Mouse (Mus musculus) fat pad, adult 2 months (tissue): ENCODE measurements at regions not wholly inside any gene's neighbourhood (a gene's known extent, or its start where the extent isn't known, plus 50 kb on each side); places are given as distances from the start of the nearest gene placed in this dataset.

Experiments
- DNase-seq: peaks from one replicate; pipeline ENCODE4 v3.0.0-alpha.2; 2011; ENCODE audit warnings: low read depth, low spot score; ENCODE audit errors: extremely low read depth

GRCm38 (mm10) chr5:64634721-64635120 lies 168.5 kb upstream of the Klf3 start:
- DNase-seq = no peak

- DNase-seq = no peak
Measured at GRCm38 (mm10) chr5:64636301-64636700, 166.9 kb upstream of the Klf3 start.

GRCm38 (mm10) chr5:64643584-64643983 lies 159.6 kb upstream of the Klf3 start:
- DNase-seq = no peak

GRCm38 (mm10) chr5:64647417-64648125 lies 155.6 kb upstream of the Klf3 start:
- no peak for DNase-seq

GRCm38 (mm10) chr5:64648492-64648891 lies 154.7 kb upstream of the Klf3 start:
- DNase-seq = no peak

GRCm38 (mm10) chr5:64651407-64651806 lies 151.8 kb upstream of the Klf3 start:
- DNase-seq = no peak

- no peak for DNase-seq
Measured at GRCm38 (mm10) chr5:64653764-64654163, 149.4 kb upstream of the Klf3 start.

GRCm38 (mm10) chr5:64655286-64655685 lies 147.9 kb upstream of the Klf3 start:
- DNase-seq = no peak

GRCm38 (mm10) chr5:64661959-64662358 lies 141.2 kb upstream of the Klf3 start:
- no peak for DNase-seq

- no peak for DNase-seq
Measured at GRCm38 (mm10) chr5:64662476-64662875, 140.7 kb upstream of the Klf3 start.

- DNase-seq = no peak
Measured at GRCm38 (mm10) chr5:64663766-64664165, 139.4 kb upstream of the Klf3 start.

GRCm38 (mm10) chr5:64665064-64665463 lies 138.1 kb upstream of the Klf3 start:
- DNase-seq = no peak

- no peak for DNase-seq
Measured at GRCm38 (mm10) chr5:64666256-64666655, 136.9 kb upstream of the Klf3 start.

GRCm38 (mm10) chr5:64667053-64667452 lies 136.1 kb upstream of the Klf3 start:
- no peak for DNase-seq

GRCm38 (mm10) chr5:64673861-64674260 lies 129.3 kb upstream of the Klf3 start:
- DNase-seq = no peak

GRCm38 (mm10) chr5:64676214-64676945 lies 126.8 kb upstream of the Klf3 start:
- DNase-seq = no peak

- DNase-seq = no peak
Measured at GRCm38 (mm10) chr5:64676946-64677588, 126.1 kb upstream of the Klf3 start.

- DNase-seq = no peak
Measured at GRCm38 (mm10) chr5:64678706-64679105, 124.5 kb upstream of the Klf3 start.

GRCm38 (mm10) chr5:64679996-64680625 lies 123.1 kb upstream of the Klf3 start:
- DNase-seq = no peak

- DNase-seq = no peak
Measured at GRCm38 (mm10) chr5:64681161-64681560, 122.0 kb upstream of the Klf3 start.

GRCm38 (mm10) chr5:64682326-64682845 lies 120.8 kb upstream of the Klf3 start:
- DNase-seq = no peak
